Mouse (Mus musculus) G1E-ER4 (cell line): ENCODE data around the gene Tpd52l2. TPM values are rescaled to one million over a fixed set of nuclear protein-coding genes. Genes with fewer than 3 reads are reported as not detected.

Source experiments
- GATA1 ChIP-seq: IDR thresholded peaks from one replicate; pipeline ENCODE4 v1.8.0; 2012; ENCODE audit warnings: low read length, inconsistent platforms
- polyA plus RNA-seq: library from polyadenylated mRNA; stranded (reverse); fragments of >175 nt; gene quantifications from 2 replicates; pipeline ENCODE4 v1.2.3, GENCODE M21; 2012

Gene Tpd52l2
- polyA plus RNA-seq, 1 experiment, result 31.1 TPM

DNA sequence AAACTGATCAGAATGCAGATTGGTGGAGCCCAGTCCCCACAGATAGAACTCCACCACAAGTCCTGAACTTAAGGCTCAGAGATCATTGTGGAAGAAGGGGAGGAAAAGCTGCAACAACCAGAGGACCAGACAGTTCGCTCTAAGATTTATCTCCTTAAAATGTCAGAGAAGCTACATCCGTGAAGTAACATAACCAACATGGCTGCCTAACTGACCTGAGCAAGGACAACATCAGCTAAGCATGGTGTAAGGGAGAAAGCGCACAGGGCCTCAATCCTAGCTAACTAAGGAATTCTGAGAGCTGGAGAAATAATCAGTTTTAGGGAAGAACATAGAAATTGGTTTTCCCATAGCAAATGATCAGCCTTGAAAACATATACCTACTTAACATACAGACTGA is 22.3 kb downstream of the Tpd52l2 start:
- no peak for TF ChIP-seq GATA1

DNA sequence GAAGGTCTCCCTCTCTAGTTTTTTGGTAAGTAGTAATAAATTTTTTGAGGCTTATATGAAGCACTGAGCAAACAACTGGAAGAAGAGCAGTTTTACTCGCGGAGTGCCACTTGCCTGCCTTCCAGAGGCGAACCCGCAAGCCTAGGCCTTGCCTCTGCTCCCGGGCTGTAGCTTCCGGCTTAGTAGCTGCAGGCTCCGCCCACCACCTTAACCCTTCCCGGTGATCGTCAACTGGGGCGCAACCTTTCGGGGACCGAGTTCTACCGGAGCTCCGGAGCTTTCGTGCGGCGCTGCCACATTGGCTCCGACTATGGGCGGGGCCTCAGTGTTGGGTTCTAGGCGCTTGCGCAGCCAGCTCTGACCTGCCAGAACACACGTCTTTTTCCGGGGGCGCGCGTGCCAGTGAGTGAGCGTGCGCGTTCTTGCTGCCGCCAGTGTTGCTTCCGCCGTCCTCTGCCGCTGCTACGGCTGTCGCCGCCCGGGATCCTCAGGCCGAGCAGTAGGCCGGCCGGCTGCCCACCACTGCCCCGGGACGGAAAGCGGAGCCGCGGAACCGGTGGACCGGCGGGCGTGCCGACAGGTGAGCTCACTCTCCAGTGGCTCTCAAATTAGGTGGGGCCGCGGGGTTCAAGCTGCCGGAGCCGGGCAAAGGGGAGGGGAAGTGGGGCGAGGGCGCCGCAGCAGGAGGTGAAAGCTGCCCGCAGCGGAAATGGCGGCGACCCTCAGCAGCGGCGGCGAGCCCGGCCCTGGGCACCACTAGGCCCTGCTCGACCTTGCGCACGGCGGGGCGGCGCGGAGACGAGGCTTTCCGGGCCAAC is 23.4 kb downstream of the Tpd52l2 start, which contains the start of gene Dnajc5:
Dnajc5 (plus strand) TSS at position 368 of the 818 bp plus-strand sequence.
- TF ChIP-seq GATA1, result no peak

DNA sequence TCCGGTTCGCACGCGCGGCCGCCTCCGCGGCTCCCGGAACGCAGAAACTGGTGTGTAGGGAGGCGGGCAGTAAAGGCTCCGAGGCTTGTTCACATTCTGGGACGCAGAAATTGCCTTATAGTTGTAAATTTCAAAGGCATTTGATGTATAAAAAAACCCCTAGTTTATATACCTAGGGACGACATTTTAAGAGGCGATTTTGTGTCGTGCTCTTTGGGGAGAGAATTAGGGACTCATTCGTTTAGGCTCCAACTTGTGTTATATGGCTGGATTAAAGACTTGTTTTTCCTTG is 23.9 kb downstream of the Tpd52l2 start:
- TF ChIP-seq GATA1, result no peak

DNA sequence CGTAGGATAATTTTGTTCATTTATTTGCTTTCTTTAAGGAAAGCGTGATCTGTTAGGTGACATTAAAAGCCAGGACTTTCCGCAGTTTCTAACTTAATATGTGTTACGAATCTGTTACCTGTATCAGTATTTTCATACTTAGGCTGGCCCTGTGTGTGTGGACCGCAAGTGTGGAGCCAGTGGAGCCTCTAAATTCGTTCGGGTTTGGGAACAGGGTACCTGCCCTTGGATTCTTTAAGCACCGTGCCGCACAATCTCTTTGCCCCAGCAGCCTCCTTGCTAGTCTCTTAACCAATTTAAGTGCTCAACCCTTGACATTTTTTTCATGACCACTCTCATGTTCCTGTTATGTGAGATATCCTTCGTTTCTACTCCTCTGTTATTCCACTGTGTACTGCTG is 24.5 kb downstream of the Tpd52l2 start:
- TF ChIP-seq GATA1, result no peak

DNA sequence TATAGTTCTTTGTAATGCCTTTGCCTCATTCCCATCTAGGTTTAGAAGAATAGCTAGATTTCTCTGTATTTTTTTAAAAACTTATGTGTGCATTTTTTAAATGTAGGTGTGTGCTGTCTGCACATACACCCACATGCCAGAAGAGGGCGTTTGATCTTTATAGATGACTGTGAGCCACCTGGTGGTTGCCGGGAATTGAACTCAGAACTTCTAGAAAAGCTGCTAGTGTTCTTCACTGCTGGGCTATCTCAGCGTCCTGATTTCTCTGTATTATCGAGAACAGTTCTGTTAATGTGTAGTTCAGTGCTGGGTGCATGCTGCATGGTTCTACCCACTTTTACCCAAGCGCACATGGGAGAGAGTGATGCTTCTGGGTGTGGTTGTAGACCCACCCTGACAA is 25.9 kb downstream of the Tpd52l2 start:
- no peak for TF ChIP-seq GATA1

DNA sequence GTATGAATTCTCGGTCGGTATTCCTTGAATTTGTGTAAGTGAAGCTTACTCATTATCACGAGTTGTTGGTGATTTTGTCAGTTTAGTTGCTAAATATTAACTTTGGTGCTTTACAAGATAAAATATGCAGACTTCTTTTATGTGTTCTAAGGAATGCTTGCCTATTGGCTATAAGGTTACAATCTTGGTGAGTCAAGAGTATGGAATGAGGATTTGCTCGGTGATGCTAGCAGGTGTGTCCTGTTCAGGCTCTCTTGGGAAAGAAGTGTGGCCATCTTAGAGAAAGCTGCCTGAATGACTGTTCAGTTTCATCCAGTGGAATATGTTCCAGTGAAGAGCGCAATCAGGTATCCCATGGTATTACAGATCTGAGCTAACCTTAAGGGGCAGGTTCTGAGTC is 28.6 kb downstream of the Tpd52l2 start:
- no peak for TF ChIP-seq GATA1

DNA sequence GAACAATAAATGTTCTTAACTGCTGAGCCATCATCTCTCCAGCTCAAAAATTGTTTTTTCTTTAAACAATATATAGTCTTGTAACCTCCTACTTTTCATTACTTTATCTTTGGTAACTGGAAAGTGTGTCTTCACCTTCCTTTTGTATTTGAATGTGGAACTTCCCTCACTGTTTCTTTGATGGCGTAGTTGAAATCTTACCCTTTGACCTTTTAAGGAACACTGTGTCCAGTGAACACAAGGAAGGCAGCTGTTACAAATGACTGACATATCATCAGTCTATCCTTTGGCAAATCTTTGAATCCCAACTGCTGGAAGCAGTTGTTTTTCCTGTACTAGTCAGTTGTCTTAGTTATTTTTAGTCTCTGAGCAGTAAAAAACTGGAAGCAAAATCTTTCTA is 32.1 kb downstream of the Tpd52l2 start:
- TF ChIP-seq GATA1, result no peak

DNA sequence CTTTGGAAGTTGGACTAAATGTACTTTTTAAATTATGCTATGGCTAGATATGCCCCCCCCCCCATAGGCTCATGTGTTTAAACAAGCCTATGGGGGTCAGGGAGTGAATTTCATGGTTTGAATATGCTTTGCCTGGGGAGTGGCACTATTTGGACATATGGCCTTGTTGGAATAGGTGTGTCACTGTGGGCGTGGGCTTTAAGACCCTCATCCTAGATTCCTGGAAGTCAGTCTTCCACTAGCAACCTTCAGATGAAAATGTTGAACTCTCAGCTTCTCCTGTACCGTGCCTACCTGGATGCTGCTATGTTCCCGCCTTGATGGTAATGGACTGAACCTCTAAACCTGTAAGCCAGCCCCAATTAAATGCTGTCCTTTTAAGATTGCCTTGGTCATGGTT is 35.6 kb downstream of the Tpd52l2 start:
- no peak for TF ChIP-seq GATA1

DNA sequence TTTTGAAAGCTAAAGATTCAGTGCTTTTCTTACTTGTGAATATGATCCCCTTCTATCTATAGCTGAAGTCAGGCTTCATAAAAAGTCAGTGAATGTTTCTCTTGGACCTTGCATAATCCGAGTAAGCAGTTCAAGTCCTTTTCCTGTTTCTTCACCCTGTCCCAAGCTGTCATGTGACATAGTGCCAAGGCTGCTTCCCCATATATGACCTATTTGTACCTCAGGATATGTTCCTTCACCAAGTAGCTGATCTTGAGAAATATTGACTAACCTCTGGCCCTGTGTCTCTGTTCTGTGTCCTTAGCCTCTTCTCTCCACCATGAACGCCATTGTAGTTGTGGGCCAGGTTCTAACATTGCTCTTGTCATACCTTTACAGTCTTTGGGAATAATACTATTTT is 39.5 kb downstream of the Tpd52l2 start:
- TF ChIP-seq GATA1, result no peak

DNA sequence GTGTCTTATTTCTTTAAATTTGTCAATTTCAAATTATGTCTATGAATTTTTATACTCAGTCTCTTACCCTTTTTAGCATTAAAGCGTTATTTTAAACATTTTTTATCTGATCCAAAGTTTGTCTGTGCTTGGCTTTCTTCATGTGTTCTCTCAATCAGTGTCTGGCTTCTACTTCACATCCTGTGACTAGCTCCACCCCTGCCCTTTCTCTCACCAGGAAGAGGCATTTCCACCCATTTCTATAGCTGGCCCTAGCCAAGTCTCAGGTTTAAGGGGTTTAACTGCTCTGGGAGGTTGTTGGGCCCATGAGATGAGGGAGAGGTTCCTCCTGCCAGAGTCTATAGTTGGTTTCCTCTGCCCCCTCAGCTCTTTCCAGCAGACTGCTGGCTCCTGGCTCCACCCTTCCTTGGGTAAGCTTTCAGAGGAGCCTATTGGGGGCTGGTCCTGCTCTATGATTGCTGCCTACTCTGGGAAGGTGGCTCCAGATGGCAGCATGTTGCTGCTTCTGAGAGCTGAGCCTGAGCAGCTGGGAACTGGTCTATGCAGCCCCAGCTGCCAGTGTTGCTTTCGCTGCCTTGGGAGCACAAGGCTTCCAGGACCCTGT is 40.6 kb downstream of the Tpd52l2 start:
- TF ChIP-seq GATA1, result no peak

DNA sequence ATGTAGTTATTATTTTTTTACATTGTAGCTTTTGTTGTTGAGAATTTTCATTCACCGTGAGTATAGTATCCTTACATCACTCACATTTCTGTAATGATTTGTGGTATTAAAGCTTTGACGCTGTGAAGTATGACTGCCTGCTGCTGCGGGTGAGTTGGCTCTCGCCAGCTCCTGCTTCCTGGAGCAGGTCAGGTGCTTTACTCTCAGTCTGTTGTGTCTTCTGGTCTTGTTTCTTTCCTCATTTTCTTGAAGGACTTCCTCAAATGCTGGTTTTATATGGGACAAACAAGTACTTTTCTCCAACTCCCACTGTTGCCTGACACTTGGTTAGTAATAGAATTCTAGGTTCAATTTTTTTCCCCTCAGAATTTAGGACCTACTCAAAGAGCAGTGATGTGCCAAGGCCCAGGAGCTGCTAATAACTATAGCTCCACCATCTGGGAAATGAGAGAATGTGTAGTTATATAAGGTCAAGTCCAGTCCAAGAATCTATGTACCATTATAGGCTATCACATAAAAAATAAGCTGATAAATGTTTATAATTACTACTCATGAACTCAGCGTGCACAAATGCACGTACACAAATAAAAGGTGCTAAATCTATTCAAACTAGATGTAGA is 44.9 kb downstream of the Tpd52l2 start:
- TF ChIP-seq GATA1, result no peak

DNA sequence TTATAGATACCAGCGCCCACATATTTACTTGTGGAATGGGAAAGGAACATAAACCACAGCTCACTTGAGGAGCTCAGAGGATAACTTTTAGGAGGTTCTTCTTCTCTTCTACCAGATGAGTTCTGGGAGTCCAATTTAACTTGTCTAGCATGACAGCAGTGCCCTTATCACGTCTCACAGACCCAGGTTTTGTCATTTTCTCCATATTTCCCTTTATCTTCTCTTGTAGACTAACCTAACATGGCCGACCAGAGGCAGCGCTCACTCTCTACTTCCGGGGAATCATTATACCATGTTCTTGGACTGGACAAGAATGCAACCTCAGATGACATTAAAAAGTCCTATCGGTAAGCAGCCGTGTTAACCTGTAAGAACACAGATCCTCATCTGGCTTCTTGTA is 49.2 kb downstream of the Tpd52l2 start:
- no peak for TF ChIP-seq GATA1

DNA sequence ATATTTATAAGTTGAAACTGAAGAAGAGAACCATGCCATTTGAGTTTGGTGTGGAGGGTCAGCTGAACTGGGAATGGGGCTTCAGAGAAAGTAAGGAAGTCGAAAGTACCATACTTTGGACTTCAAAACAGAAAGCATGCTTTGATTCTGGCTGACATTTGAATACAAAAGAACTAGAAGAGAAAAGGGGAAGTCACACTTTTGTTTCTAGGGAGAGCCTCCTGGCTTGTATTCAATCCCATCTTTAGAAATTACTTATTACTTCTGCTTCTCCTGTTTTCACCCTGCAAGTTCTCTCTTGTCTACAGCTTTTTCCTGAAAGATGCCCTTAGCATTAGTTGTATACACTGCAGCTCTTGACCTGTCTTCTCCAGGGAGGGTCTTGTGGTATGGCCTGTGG is 51.3 kb downstream of the Tpd52l2 start:
- no peak for TF ChIP-seq GATA1

DNA sequence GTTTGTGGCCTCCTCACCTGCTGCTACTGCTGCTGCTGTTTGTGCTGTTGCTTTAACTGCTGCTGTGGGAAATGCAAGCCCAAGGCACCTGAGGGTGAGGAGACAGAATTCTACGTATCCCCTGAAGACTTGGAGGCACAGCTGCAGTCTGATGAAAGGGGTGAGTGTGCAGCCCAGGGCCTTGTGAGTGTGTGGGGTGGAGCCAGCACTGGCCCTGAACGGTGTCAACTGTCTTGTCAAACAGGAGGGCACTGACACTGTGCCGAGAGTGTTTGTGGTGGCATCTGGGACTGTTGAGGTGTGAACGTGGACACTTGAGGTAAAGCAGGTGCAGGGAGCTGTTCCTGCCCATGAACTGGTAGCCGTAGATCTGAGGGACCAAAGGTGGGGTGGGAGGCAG is 51.7 kb downstream of the Tpd52l2 start:
- no peak for TF ChIP-seq GATA1

DNA sequence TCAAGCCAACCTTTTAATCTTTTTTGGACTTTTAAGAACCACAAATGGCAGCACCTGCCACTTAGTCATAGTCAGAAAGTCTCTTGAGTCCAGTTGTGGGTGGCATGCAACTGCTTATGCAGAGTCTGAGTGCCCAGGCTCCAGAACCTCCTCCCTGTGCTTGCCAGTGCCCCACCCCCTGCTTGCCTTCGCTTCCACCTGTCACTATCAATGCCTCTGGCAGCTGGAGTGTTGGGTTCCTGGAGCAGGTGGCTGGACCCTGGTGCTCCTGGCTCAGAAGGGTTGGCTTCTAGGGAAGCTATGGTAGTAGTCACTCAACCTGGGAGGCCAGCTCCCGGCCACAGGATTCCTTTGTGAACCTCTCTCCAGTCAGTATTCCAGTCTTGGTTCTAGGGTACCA is 53.3 kb downstream of the Tpd52l2 start:
- no peak for TF ChIP-seq GATA1

DNA sequence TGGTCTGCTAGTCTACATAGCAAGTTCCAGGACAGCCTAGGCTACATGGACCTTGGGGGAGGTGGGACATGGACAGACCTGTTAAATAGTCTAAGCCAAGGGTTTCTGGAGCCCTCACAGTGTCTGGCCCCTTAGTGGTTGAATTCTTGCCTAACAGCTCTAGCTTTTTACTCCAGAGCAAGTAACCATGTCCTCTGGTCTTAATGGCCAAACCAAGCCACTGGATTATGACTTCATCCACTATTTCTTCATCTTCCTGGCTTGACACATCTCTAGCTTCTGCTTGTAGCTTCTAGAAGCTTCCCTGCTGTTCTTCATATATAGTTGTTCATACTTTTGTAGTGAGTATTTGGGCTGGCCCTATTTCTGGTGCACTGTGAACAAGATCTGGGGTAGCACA is 56.8 kb downstream of the Tpd52l2 start:
- no peak for TF ChIP-seq GATA1

DNA sequence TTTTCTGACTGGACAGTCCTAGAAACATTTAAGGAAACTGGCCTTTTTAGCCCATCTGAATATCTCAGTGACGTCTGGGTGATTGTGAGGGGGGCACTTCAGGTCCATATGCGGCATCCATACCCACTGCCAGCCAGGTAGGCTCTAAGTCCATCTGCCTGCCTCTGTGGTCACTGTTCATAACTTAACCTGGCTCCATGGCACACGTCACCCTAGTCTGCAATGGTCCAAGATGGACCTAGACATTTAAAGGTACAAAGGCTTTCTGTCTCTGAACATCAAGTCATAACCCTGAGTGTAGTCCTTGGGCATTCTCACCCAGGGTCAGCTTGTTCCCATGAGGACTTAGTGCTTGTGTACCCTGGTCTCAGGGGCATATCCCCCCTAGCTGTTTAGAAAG is 70.4 kb downstream of the Tpd52l2 start:
- no peak for TF ChIP-seq GATA1

Other genes starting within 250 kb of the Tpd52l2 start
- gene Gmeb2, start 209.1 kb upstream of the Tpd52l2 start, polyA plus RNA-seq, result 10.8 and 19.1 TPM in 2 replicates
- not detected in 2 replicates for gene Stmn3, start 182.6 kb upstream of the Tpd52l2 start, polyA plus RNA-seq
- 25.1 and 35.5 TPM in 2 replicates for gene Rtel1, start 177.4 kb upstream of the Tpd52l2 start, polyA plus RNA-seq
- gene Zgpat, start 132.2 kb upstream of the Tpd52l2 start, polyA plus RNA-seq, result 36.5 and 42.9 TPM in 2 replicates
- gene Arfrp1, start 131.7 kb upstream of the Tpd52l2 start, polyA plus RNA-seq, result 21.7 and 25.2 TPM in 2 replicates
- 17.7 and 30.2 TPM in 2 replicates for gene Lime1, start 117.1 kb upstream of the Tpd52l2 start, polyA plus RNA-seq
- gene Zbtb46, start 37.7 kb upstream of the Tpd52l2 start, polyA plus RNA-seq, result 0.11 and 0.22 TPM in 2 replicates
- not detected in 2 replicates for gene Abhd16b, start 3.9 kb upstream of the Tpd52l2 start, polyA plus RNA-seq
- gene Dnajc5, start 23.3 kb downstream of the Tpd52l2 start, polyA plus RNA-seq, result 27.9 and 31.8 TPM in 2 replicates
- 71.6 and 72.0 TPM in 2 replicates for gene Uckl1, start 87.8 kb downstream of the Tpd52l2 start, polyA plus RNA-seq
- 25.6 and 26.6 TPM in 2 replicates for gene Prpf6, start 94.7 kb downstream of the Tpd52l2 start, polyA plus RNA-seq
- gene Zfp512b, start 95.7 kb downstream of the Tpd52l2 start, polyA plus RNA-seq, result 82.6 and 93.4 TPM in 2 replicates
- 2.2 and 2.4 TPM in 2 replicates for gene Samd10, start 102.1 kb downstream of the Tpd52l2 start, polyA plus RNA-seq
- gene Gm29797, start 159.9 kb downstream of the Tpd52l2 start, polyA plus RNA-seq, result not detected in 2 replicates
- gene Sox18, start 174.5 kb downstream of the Tpd52l2 start, polyA plus RNA-seq, result 0.05 TPM in 1 of 2 replicates, not detected in the other
- not detected in 2 replicates for gene Tcea2, start 183.2 kb downstream of the Tpd52l2 start, polyA plus RNA-seq
- gene Rgs19, start 196.8 kb downstream of the Tpd52l2 start, polyA plus RNA-seq, result 20.0 and 25.5 TPM in 2 replicates
- gene Lkaaear1, start 201.3 kb downstream of the Tpd52l2 start, polyA plus RNA-seq, result not detected in 2 replicates
- gene Oprl1, start 217.9 kb downstream of the Tpd52l2 start, polyA plus RNA-seq, result not detected in 2 replicates